Mouse (Mus musculus) cerebellum, postnatal 10 days (tissue): ENCODE data around the gene Pde6d.

Experiments
- DNase-seq, 2 experiments: peaks; one replicate each; pipeline ENCODE4 v3.0.0; 2021; ENCODE audit warnings: mixed read lengths in 2 of 2

Gene Pde6d

DNA sequence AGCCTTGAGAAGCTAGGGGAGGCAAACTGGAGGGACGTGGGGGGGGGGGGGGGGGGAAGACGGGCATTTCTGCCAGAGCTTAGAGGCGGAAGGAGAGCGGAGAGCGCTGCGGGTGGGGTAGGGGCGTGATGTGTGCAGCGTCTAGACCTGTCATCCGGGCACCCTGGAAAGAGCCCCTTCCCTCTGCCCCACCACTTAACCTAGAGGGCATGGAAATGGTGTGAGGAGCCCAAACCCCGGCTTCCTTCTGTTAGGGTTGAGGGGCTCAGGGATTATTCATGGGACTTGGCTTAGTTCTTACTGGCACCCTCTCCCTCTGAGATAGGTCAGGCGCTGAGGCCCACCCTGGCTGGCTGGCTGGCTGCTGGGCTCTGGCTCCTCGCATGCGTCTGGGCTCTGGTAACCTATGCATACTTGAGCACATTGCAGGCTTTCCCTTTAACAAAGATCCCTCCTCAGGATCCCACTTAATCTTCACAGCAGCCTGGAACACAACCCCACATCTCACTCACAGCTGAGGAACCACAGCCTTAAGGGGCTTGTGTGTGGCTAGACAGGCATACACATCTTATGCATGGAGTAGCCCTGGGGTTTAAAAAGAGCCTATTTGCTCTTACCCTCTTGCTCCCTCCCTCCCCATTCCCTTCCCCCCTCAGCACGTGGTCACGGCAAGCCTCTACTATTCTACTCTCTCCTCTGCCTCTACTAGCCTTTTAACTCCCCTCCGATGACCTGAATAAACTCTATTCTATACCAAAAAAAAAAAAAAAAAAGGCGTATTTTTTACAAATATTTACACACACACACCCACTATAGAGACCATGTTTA, 80.0 kb downstream of the Pde6d start:
- peak; percentile 48 to 53 for DNase-seq

DNA sequence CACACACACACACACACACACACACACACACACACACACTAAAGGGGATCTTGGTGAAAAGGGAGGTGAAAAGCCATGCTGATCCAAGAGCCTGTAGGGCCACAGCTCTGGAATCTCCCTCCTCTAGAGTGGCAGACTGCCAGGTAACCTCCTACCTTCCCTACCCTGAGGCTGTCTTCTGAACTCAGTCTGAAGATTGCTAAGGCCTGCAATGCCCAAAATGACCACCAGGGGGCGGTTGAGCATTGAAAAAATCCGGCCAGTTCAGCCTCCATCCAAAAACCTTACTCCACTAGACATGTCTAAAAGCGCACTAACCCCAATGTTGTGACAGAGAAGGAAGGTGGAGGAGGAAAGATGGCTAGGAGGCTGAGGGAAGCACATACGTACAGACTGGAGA, 80.9 kb downstream of the Pde6d start:
- DNase-seq = peak; percentile 97 to 99

DNA sequence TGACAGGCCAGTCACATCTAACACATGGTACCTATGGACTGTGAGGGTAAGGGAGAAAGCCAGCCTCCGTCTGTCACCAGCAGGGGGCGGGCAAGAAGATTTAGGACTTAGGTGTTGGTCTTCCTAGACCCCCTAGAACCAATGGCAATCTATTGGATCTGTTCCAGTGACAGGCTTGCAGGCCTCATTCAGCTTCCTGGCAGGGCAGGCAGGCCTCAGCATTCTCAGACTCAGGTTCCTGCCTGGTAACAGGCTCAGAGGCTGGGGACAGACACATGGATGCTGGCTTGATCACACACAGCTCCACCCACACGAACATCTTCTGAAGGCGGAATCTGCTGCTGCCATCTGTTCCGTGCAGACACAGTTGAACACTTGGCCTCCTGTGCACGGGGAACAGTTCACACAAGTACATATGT, 81.3 kb downstream of the Pde6d start:
- DNase-seq = peak; percentile 89 to 93

DNA sequence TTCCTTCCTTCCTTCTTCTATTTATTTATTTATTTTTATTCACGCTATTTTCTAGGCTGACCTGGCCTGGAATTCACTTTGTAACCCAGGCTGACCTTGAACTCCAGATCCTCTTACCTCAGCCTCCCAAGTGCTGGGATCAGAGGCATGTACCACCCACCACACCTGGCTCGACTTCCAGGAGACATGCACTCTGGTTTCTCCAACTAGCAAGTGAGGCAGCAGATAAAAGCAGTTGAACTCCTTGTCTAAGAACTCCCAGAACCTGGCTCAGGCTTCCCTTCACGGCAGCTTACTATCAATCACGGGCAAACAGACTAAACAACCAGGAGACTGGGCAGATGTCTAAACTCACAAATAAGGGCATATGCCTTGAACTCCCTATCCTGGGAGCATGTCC, 81.7 kb downstream of the Pde6d start:
- no peak for DNase-seq

DNA sequence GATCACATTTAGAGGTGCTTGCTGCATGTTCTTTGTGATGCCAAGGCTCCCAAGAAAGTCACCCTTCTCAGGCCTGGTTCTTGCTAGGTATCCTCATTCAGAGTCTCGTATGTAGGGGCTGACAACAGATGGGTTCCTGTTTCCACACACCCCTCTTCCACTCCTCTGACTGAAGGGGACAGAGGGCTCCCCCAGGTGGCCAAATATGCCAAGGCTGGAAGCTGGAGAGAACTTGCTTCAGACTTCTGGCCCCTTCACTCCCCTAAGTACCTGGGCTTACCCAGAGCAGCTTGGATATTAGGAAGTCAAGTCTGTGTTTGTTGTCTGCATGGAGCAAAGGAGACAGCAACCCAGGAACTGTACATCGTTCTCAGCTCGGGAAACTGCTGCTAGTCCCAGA, 82.5 kb downstream of the Pde6d start:
- DNase-seq = peak; percentile 85 to 87

DNA sequence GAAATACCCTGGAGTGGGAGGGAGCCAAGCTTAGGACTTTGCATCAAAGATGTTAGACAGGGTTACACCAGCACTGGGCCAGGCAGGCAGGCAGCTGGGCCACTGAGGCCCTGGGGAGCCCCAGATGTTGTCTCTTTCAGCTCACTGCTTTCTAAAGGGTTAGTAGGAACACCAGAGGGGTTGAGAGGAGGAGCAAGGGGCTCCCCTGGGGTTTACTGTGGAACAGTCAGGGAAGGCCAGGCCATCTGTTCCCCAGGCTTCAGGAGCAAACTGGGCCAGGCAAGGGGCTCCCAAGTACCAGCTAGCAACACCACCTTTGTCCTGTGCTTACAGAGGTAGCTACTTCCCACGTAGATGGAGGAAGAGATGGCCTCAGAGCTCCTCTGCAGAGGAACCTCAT, 83.8 kb downstream of the Pde6d start:
- peak; percentile 65 to 72 for DNase-seq

DNA sequence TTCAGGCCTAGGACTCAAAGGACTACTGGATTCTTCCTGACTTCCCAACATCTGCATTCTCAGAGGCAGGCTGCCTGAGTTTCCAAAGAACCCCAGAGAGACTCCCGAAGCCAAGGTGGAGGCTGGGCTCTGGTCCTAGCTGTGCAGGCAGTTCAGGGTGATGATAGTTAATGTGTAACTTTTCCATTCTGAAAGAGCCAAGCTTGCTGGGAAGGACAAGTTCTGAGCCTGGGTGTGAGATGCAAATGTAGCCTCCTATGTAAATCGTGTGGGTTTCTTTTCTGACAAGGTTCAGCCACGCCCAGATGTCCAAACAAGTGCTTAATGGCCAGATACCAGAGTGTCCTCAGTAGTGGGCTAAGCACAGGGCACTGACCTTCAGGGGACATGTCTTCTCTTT, 84.4 kb downstream of the Pde6d start:
- no peak for DNase-seq

DNA sequence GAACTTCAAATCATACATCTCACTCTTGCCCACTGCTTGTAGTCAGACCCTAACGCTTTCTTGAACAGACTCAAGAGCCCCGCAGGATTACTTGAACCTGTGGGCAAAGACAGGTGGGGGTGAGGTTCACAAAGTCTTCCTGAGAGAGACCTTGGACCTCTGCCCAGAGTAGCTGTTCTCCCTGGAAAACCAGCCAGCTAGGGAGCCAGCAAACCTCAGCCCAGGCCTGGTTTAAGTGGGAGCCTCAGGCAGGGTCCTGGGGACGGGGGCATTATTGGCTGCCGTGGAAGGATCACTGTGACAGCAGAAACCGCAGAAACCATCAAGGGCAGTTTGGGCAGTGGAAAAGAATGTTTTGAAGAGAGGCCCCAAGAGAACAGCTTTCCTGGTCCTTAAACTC, 85.1 kb downstream of the Pde6d start:
- peak; percentile 40 to 43 for DNase-seq

DNA sequence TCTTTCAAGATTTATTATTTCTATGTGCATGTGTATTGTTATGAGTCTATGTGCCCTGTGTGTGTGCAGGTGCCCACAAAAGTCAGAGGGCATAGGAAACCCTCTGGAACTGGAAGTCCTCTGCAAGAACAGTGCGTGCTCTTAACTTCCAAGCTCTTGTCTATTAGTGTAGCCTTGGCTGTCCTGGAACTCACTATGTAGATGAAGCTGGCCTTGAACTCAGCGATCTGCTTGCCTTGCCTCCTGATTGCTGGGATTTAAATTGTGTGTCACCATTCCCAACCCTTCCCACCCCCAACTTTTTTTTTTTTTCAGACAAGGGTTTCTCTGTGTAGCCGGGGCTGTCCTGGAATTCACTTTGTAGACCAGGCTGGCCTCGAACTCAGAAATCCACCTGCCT, 86.1 kb downstream of the Pde6d start:
- DNase-seq = no peak

DNA sequence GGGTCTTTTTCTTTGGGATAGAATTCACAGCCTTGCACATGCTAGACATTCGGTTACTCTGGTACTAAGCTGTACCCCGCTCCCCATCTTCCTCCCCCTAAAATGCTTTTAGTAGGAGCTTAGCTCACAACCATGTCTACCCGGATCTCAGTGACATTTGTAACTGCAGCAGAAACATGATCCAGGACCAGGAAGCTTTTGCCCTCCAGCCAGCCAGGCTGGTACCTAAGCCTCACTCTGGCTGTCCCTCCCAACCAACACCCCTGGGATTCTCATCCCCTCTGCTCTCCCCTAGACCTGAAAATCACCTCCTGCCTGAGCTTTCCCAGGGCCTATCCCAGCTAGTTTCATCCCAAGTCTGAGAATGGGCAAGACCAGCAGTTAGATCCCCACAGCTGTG, 88.6 kb downstream of the Pde6d start:
- DNase-seq = no peak
